Mouse (Mus musculus) forebrain, embryonic 10.5 days (tissue): Measurements from ENCODE around the gene Hspg2. TPM values are rescaled to one million over a fixed set of nuclear protein-coding genes. Genes with fewer than 3 reads are reported as not detected.

Source experiments
- DNase-seq: peaks from one replicate; pipeline ENCODE4 v3.0.0-alpha.2; 2017; ENCODE audit warnings: low spot score; ENCODE audit errors: extremely low spot score
- H3K27ac ChIP-seq: fragments of 300-500 bp; sonication (generic); 2 replicates; pipeline ENCODE4 v1.5.1; 2016; ENCODE audit warnings: mild to moderate bottlenecking
- H3K27me3 ChIP-seq: fragments of 300-500 bp; sonication (generic); 2 replicates; pipeline ENCODE4 v1.6.1; 2016; ENCODE audit warnings: mild to moderate bottlenecking; ENCODE audit not compliant: poor library complexity, severe bottlenecking
- H3K36me3 ChIP-seq: fragments of 300-500 bp; sonication (generic); replicated peaks from 2 replicates; pipeline ENCODE4 v1.6.1; 2016; ENCODE audit warnings: mild to moderate bottlenecking, moderate library complexity
- H3K4me1 ChIP-seq: fragments of 300-500 bp; sonication (generic); 2 replicates; pipeline ENCODE4 v1.6.1; 2016
- H3K4me3 ChIP-seq: fragments of 300-500 bp; sonication (generic); 2 replicates; pipeline ENCODE4 v1.5.1; 2016; ENCODE audit warnings: mild to moderate bottlenecking, moderate library complexity
- H3K9me3 ChIP-seq: fragments of 300-500 bp; sonication (generic); 2 replicates; pipeline ENCODE4 v1.6.1; 2016; ENCODE audit warnings: mild to moderate bottlenecking, moderate library complexity
- WGBS: fragments of 180-500 bp; shearing (Covaris S2); methylation state at CpG from one replicate; pipeline ENCODE4 v1.1.7; 2016; 5-methylcytosine and 5-hydroxymethylcytosine counted together
- polyA plus RNA-seq: library from polyadenylated mRNA; unstranded; fragments of >200 nt; fragmentation: Nextera tagmentation; extraction: Ambion mirVana; gene quantifications from 2 replicates; pipeline ENCODE4 v1.2.1, GENCODE M21; 2016

The Hspg2 gene
- polyA plus RNA-seq, 1 experiment from 2014 or later = 15.6 TPM

- WGBS = 100% methylated on average over 1 of the region's 1 CpGs
- Histone ChIP-seq H3K27ac (no peak overlapping the region), H3K27me3 (no peaks in the 10 kb centered on the region)
Measured at GRCm38 (mm10) chr4:137525426-137525825, 56.9 kb downstream of the Hspg2 start.

GRCm38 (mm10) chr4:137527368-137527767, 58.8 kb downstream of the Hspg2 start:
- Histone ChIP-seq H3K27me3 (no peaks in the 10 kb centered on the region), H3K4me3 (no peak overlapping the region), H3K9me3 (peaks cover 3% of the 10 kb centered on the region; the same call in 1 of the 2 replicates), H3K4me1 (no peaks in the 10 kb centered on the region), H3K27ac (no peak overlapping the region), H3K36me3 (peaks cover 98% of the 10 kb centered on the region)
- WGBS = 93% methylated on average over 4 of the region's 4 CpGs
- DNase-seq = no peak

More at GRCm38 (mm10) chr4:137525426-137525825, 56.9 kb downstream of the Hspg2 start:
- no peaks in the 10 kb centered on the region for H3K4me1 ChIP-seq
- DNase-seq = no peak
- H3K9me3 ChIP-seq = peaks cover 3% of the 10 kb centered on the region; the same call in 1 of the 2 replicates
- H3K36me3 ChIP-seq = peaks cover 99% of the 10 kb centered on the region
- no peak overlapping the region for H3K4me3 ChIP-seq

GRCm38 (mm10) chr4:137527872-137528271, 59.3 kb downstream of the Hspg2 start:
- H3K9me3 ChIP-seq = peaks cover 3% of the 10 kb centered on the region; the same call in 1 of the 2 replicates

GRCm38 (mm10) chr4:137540356-137540755, 71.8 kb downstream of the Hspg2 start:
- WGBS = 72% methylated on average over 14 of the region's 14 CpGs
- DNase-seq = no peak
- no peaks in the 10 kb centered on the region for H3K27me3 ChIP-seq
- H3K27ac ChIP-seq = no peak overlapping the region
- no peak overlapping the region for H3K4me3 ChIP-seq
- H3K4me1 ChIP-seq = no peaks in the 10 kb centered on the region
- H3K36me3 ChIP-seq = peaks cover 95% of the 10 kb centered on the region
- H3K9me3 ChIP-seq = no peaks in the 10 kb centered on the region

More at GRCm38 (mm10) chr4:137527872-137528271, 59.3 kb downstream of the Hspg2 start:
- no peak for DNase-seq
- H3K36me3 ChIP-seq = peaks cover 96% of the 10 kb centered on the region
- H3K4me1 ChIP-seq = no peaks in the 10 kb centered on the region
- no peak overlapping the region for H3K4me3 ChIP-seq
- WGBS = 89% methylated on average over 6 of the region's 6 CpGs
- no peak overlapping the region for H3K27ac ChIP-seq
- no peaks in the 10 kb centered on the region for H3K27me3 ChIP-seq

- Histone ChIP-seq H3K9me3 (no peaks in the 10 kb centered on the region), H3K4me3 (no peak overlapping the region), H3K36me3 (peaks cover 100% of the 10 kb centered on the region), H3K27me3 (no peaks in the 10 kb centered on the region), H3K4me1 (no peaks in the 10 kb centered on the region), H3K27ac (no peak overlapping the region)
- no peak for DNase-seq
- WGBS = 92% methylated on average over 10 of the region's 10 CpGs
Measured at GRCm38 (mm10) chr4:137542968-137543367, 74.4 kb downstream of the Hspg2 start.

- Histone ChIP-seq H3K27me3 (no peaks in the 10 kb centered on the region), H3K27ac (no peak overlapping the region), H3K4me1 (no peaks in the 10 kb centered on the region), H3K4me3 (no peak overlapping the region), H3K9me3 (no peaks in the 10 kb centered on the region), H3K36me3 (peaks cover 100% of the 10 kb centered on the region)
- WGBS = 95% methylated on average over 9 of the region's 9 CpGs
- no peak for DNase-seq
Measured at GRCm38 (mm10) chr4:137545568-137545967, 77.0 kb downstream of the Hspg2 start.

- 67% methylated on average over 5 of the region's 5 CpGs for WGBS
- H3K27me3 ChIP-seq = no peaks in the 10 kb centered on the region
- no peak for DNase-seq
- H3K9me3 ChIP-seq = no peaks in the 10 kb centered on the region
- peaks cover 100% of the 10 kb centered on the region for H3K36me3 ChIP-seq
- H3K4me1 ChIP-seq = no peaks in the 10 kb centered on the region
- no peak overlapping the region for H3K4me3 ChIP-seq
- H3K27ac ChIP-seq = no peak overlapping the region
Measured at GRCm38 (mm10) chr4:137546003-137546525, 77.5 kb downstream of the Hspg2 start.

GRCm38 (mm10) chr4:137553466-137553865, 84.9 kb downstream of the Hspg2 start:
- DNase-seq = no peak
- WGBS = 96% methylated on average over 17 of the region's 17 CpGs
- Histone ChIP-seq H3K27me3 (no peaks in the 10 kb centered on the region), H3K4me1 (no peaks in the 10 kb centered on the region), H3K4me3 (no peak overlapping the region), H3K36me3 (peaks cover 96% of the 10 kb centered on the region), H3K27ac (no peak overlapping the region), H3K9me3 (no peaks in the 10 kb centered on the region)

GRCm38 (mm10) chr4:137556673-137557210, 88.2 kb downstream of the Hspg2 start:
- no peaks in the 10 kb centered on the region for H3K27me3 ChIP-seq
- H3K36me3 ChIP-seq = peaks cover 95% of the 10 kb centered on the region
- no peaks in the 10 kb centered on the region for H3K9me3 ChIP-seq
- no peak overlapping the region for H3K27ac ChIP-seq
- H3K4me1 ChIP-seq = no peaks in the 10 kb centered on the region
- no peak overlapping the region for H3K4me3 ChIP-seq
- DNase-seq = no peak
- WGBS = 91% methylated on average over 16 of the region's 16 CpGs

GRCm38 (mm10) chr4:137569873-137570272, 101.3 kb downstream of the Hspg2 start:
- Histone ChIP-seq H3K4me1 (no peaks in the 10 kb centered on the region), H3K27ac (0 out of 2 replicates have a peak overlapping the region, but pooled peaks have one; percentile 33), H3K36me3 (peaks cover 54% of the 10 kb centered on the region), H3K27me3 (no peaks in the 10 kb centered on the region), H3K4me3 (no peak overlapping the region), H3K9me3 (no peaks in the 10 kb centered on the region)
- no peak for DNase-seq
- 87% methylated on average over 9 of the region's 9 CpGs for WGBS

- Histone ChIP-seq H3K36me3 (peaks cover 15% of the 10 kb centered on the region), H3K4me1 (peaks cover 8% of the 10 kb centered on the region), H3K4me3 (no peak within 1 kb of the TSS), H3K27ac (no peak within 1 kb of the TSS), H3K27me3 (peaks cover 21% of the 10 kb centered on the region), H3K9me3 (no peaks in the 10 kb centered on the region)
- DNase-seq = no peak
- 89% methylated on average over 10 of the region's 10 CpGs for WGBS
Measured at GRCm38 (mm10) chr4:137574469-137574868, 105.9 kb downstream of the Hspg2 start, which contains the start of gene Ldlrad2. Ldlrad2 (minus strand) TSS chr4:137574569.

- no peaks in the 10 kb centered on the region for H3K9me3 ChIP-seq
- 97% methylated on average over 12 of the region's 12 CpGs for WGBS
- peaks cover 38% of the 10 kb centered on the region for H3K27me3 ChIP-seq
Measured at GRCm38 (mm10) chr4:137577486-137577885, 108.9 kb downstream of the Hspg2 start.

GRCm38 (mm10) chr4:137578181-137578845, 109.7 kb downstream of the Hspg2 start:
- H3K27me3 ChIP-seq = peaks cover 38% of the 10 kb centered on the region
- H3K4me1 ChIP-seq = peaks cover 20% of the 10 kb centered on the region
- H3K9me3 ChIP-seq = no peaks in the 10 kb centered on the region
- 4% methylated on average over 39 of the region's 39 CpGs for WGBS
- peak; percentile 78 for DNase-seq
- H3K4me3 ChIP-seq = peak overlapping the region; percentile 54
- H3K27ac ChIP-seq = no peak overlapping the region
- no peaks in the 10 kb centered on the region for H3K36me3 ChIP-seq

More at GRCm38 (mm10) chr4:137577486-137577885, 108.9 kb downstream of the Hspg2 start:
- no peaks in the 10 kb centered on the region for H3K36me3 ChIP-seq
- H3K27ac ChIP-seq = no peak overlapping the region
- H3K4me3 ChIP-seq = no peak overlapping the region
- DNase-seq = no peak
- H3K4me1 ChIP-seq = peaks cover 20% of the 10 kb centered on the region
